Mouse (Mus musculus) G1E (cell line): ENCODE data around the gene Mgll.

Source experiments
- CTCF ChIP-seq: IDR thresholded peaks from 2 replicates; pipeline ENCODE4 v1.5.1; 2012; ENCODE audit warnings: low read depth, low read length, inconsistent platforms, mixed read lengths
- POLR2AphosphoS5 ChIP-seq: IDR thresholded peaks from 2 replicates; pipeline ENCODE4 v1.6.1; 2012; ENCODE audit warnings: low read depth, low read length, inconsistent platforms; ENCODE audit not compliant: insufficient replicate concordance
- TAL1 ChIP-seq: conservative IDR thresholded peaks from 2 replicates; pipeline ENCODE4 v1.6.1; 2012; ENCODE audit warnings: low read depth, low read length, inconsistent platforms, mixed read lengths

- TF ChIP-seq CTCF, result no peak
- TF ChIP-seq TAL1, result no peak
- no peak for TF ChIP-seq POLR2AphosphoS5
Observed at GRCm38 (mm10) chr6:88800735-88801134, 76.5 kb downstream of the Mgll start.
